Mouse (Mus musculus) forebrain, embryonic 13.5 days (tissue): Measurements from ENCODE around the gene Pdzrn4. TPM values are rescaled to one million over a fixed set of nuclear protein-coding genes. Genes with fewer than 3 reads are reported as not detected.
A peak's percentile ranks its signal among the peaks of the same experiment; 100 is the strongest.

Experiments used
- ATAC-seq: fragments of 200-750 bp; cut with Nextera tagmentation; 2 replicates; pipeline ENCODE4 v1.8.0; 2017
- H3K27ac ChIP-seq: fragments of 300-500 bp; sonication (generic); 2 replicates; pipeline ENCODE4 v1.5.1; 2015; ENCODE audit warnings: inconsistent platforms, mild to moderate bottlenecking, moderate library complexity
- H3K27me3 ChIP-seq: fragments of 300-500 bp; sonication (generic); 2 replicates; pipeline ENCODE4 v1.6.1; 2015; ENCODE audit warnings: mild to moderate bottlenecking, inconsistent platforms
- H3K36me3 ChIP-seq: fragments of 300-500 bp; sonication (generic); 2 replicates; pipeline ENCODE4 v1.6.1; 2015; ENCODE audit warnings: mild to moderate bottlenecking, inconsistent platforms; ENCODE audit not compliant: poor library complexity, severe bottlenecking
- H3K4me1 ChIP-seq: fragments of 300-500 bp; sonication (generic); 2 replicates; pipeline ENCODE4 v1.6.1; 2015; ENCODE audit warnings: inconsistent platforms
- H3K4me2 ChIP-seq: fragments of 300-500 bp; sonication (generic); 2 replicates; pipeline ENCODE4 v1.6.1; 2015; ENCODE audit warnings: inconsistent platforms, mild to moderate bottlenecking, moderate library complexity
- H3K4me3 ChIP-seq: fragments of 300-500 bp; sonication (generic); 2 replicates; pipeline ENCODE4 v1.5.1; 2015; ENCODE audit warnings: mild to moderate bottlenecking, inconsistent platforms
- H3K9ac ChIP-seq: fragments of 300-500 bp; sonication (generic); 2 replicates; pipeline ENCODE4 v1.6.1; 2015; ENCODE audit warnings: mild to moderate bottlenecking, inconsistent platforms
- H3K9me3 ChIP-seq: fragments of 300-500 bp; sonication (generic); replicated peaks from 2 replicates; pipeline ENCODE4 v1.6.1; 2016; ENCODE audit warnings: inconsistent platforms
- WGBS: fragments of 180-500 bp; shearing (Covaris S2); methylation state at CpG from one replicate; pipeline ENCODE4 v1.1.7; 2015; 5-methylcytosine and 5-hydroxymethylcytosine counted together
- polyA plus RNA-seq: library from polyadenylated mRNA; unstranded; fragments of >200 nt; fragmentation: Nextera tagmentation; extraction: Ambion mirVana; gene quantifications from 2 replicates; pipeline ENCODE4 v1.2.1, GENCODE M21; 2015

Pdzrn4 gene
- polyA plus RNA-seq, 1 experiment from 2014 or later, result 10.3 TPM

- Histone ChIP-seq H3K27ac (no peak overlapping the region), H3K27me3 (no peaks in the 10 kb centered on the region), H3K9ac (no peak overlapping the region), H3K4me1 (peaks cover 9% of the 10 kb centered on the region), H3K36me3 (no peaks in the 10 kb centered on the region), H3K4me3 (no peak overlapping the region), H3K4me2 (no peak overlapping the region), H3K9me3 (no peaks in the 10 kb centered on the region)
- ATAC-seq, result no peak
- WGBS, result 93% methylated on average over 1 of the region's 1 CpGs
These were observed 106.1 kb downstream of the Pdzrn4 start for GRCm38 (mm10) chr15:92502797-92503196.

- ATAC-seq, result no peak
- Histone ChIP-seq H3K9ac (no peak overlapping the region), H3K9me3 (no peaks in the 10 kb centered on the region), H3K4me2 (no peak overlapping the region), H3K4me3 (no peak overlapping the region), H3K27me3 (peaks cover 8% of the 10 kb centered on the region; the same call in 1 of the 2 replicates), H3K4me1 (0 out of 2 replicates have a peak, but pooled peaks cover 4% of the 10 kb centered on the region), H3K27ac (no peak overlapping the region), H3K36me3 (no peaks in the 10 kb centered on the region)
- WGBS, result 82% methylated on average over 8 of the region's 8 CpGs
These were observed 112.7 kb downstream of the Pdzrn4 start for GRCm38 (mm10) chr15:92509372-92509771.

- Histone ChIP-seq H3K27me3 (peaks cover 8% of the 10 kb centered on the region; the same call in 1 of the 2 replicates), H3K4me2 (no peak overlapping the region), H3K27ac (no peak overlapping the region), H3K4me3 (no peak overlapping the region), H3K36me3 (no peaks in the 10 kb centered on the region), H3K4me1 (peaks cover 17% of the 10 kb centered on the region), H3K9ac (no peak overlapping the region), H3K9me3 (no peaks in the 10 kb centered on the region)
- no peak for ATAC-seq
- WGBS, result 29% methylated on average over 1 of the region's 1 CpGs
These were observed 119.0 kb downstream of the Pdzrn4 start for GRCm38 (mm10) chr15:92515651-92516050.

GRCm38 (mm10) chr15:92520677-92521225 lies 124.1 kb downstream of the Pdzrn4 start:
- no peaks in the 10 kb centered on the region for H3K9me3 ChIP-seq
- H3K36me3 ChIP-seq, result no peaks in the 10 kb centered on the region
- H3K27ac ChIP-seq, result no peak overlapping the region
- ATAC-seq, result peak; percentile 53; the same call in 1 of the 2 replicates
- 45% methylated on average over 19 of the region's 19 CpGs for WGBS
- peaks cover 8% of the 10 kb centered on the region; the same call in 1 of the 2 replicates for H3K27me3 ChIP-seq
- H3K4me2 ChIP-seq, result peak overlapping the region; percentile 16; the same call in 1 of the 2 replicates
- no peak overlapping the region for H3K4me3 ChIP-seq
- H3K4me1 ChIP-seq, result peaks cover 25% of the 10 kb centered on the region
- H3K9ac ChIP-seq, result no peak overlapping the region

- H3K36me3 ChIP-seq, result no peaks in the 10 kb centered on the region
- no peak for ATAC-seq
- H3K9me3 ChIP-seq, result peaks cover under 1% of the 10 kb centered on the region; the same call in 1 of the 2 replicates
- H3K4me1 ChIP-seq, result peaks cover 25% of the 10 kb centered on the region
- peaks cover 6% of the 10 kb centered on the region; the same call in 1 of the 2 replicates for H3K27me3 ChIP-seq
- no peak overlapping the region for H3K9ac ChIP-seq
- 27% methylated on average over 7 of the region's 7 CpGs for WGBS
- peak overlapping the region; percentile 25; the same call in 1 of the 2 replicates for H3K4me2 ChIP-seq
- H3K27ac ChIP-seq, result no peak overlapping the region
- H3K4me3 ChIP-seq, result no peak overlapping the region
These were observed 125.0 kb downstream of the Pdzrn4 start for GRCm38 (mm10) chr15:92521686-92522085.

GRCm38 (mm10) chr15:92524917-92525316 lies 128.2 kb downstream of the Pdzrn4 start:
- WGBS, result 4% methylated on average over 2 of the region's 2 CpGs
- no peak overlapping the region for H3K9ac ChIP-seq
- H3K4me3 ChIP-seq, result no peak overlapping the region
- H3K4me2 ChIP-seq, result no peak overlapping the region
- H3K36me3 ChIP-seq, result no peaks in the 10 kb centered on the region
- ATAC-seq, result peak; percentile 63; the same call in 1 of the 2 replicates
- H3K27ac ChIP-seq, result no peak overlapping the region
- peaks cover 4% of the 10 kb centered on the region; the same call in 1 of the 2 replicates for H3K9me3 ChIP-seq
- H3K4me1 ChIP-seq, result peaks cover 25% of the 10 kb centered on the region
- H3K27me3 ChIP-seq, result peaks cover 3% of the 10 kb centered on the region; the same call in 1 of the 2 replicates

GRCm38 (mm10) chr15:92525416-92525815 lies 128.7 kb downstream of the Pdzrn4 start:
- 91% methylated on average over 9 of the region's 9 CpGs for WGBS
- Histone ChIP-seq H3K27me3 (peaks cover 3% of the 10 kb centered on the region; the same call in 1 of the 2 replicates), H3K4me2 (no peak overlapping the region), H3K4me3 (no peak overlapping the region), H3K4me1 (peaks cover 25% of the 10 kb centered on the region), H3K27ac (no peak overlapping the region), H3K9me3 (peaks cover 4% of the 10 kb centered on the region; the same call in 1 of the 2 replicates), H3K36me3 (no peaks in the 10 kb centered on the region), H3K9ac (no peak overlapping the region)
- no peak for ATAC-seq

GRCm38 (mm10) chr15:92526731-92527130 lies 130.1 kb downstream of the Pdzrn4 start:
- Histone ChIP-seq H3K4me1 (peaks cover 11% of the 10 kb centered on the region), H3K27ac (no peak overlapping the region), H3K9me3 (peaks cover 4% of the 10 kb centered on the region; the same call in 1 of the 2 replicates), H3K4me2 (no peak overlapping the region), H3K27me3 (peaks cover 3% of the 10 kb centered on the region; the same call in 1 of the 2 replicates), H3K9ac (no peak overlapping the region), H3K36me3 (no peaks in the 10 kb centered on the region), H3K4me3 (no peak overlapping the region)
- no peak for ATAC-seq
- 77% methylated on average over 4 of the region's 4 CpGs for WGBS

- H3K4me2 ChIP-seq, result no peak overlapping the region
- no peak for ATAC-seq
- no peak overlapping the region for H3K4me3 ChIP-seq
- peaks cover 12% of the 10 kb centered on the region for H3K4me1 ChIP-seq
- H3K9ac ChIP-seq, result no peak overlapping the region
- WGBS, result 3% methylated on average over 1 of the region's 1 CpGs
- H3K36me3 ChIP-seq, result no peaks in the 10 kb centered on the region
- no peaks in the 10 kb centered on the region for H3K27me3 ChIP-seq
- no peak overlapping the region for H3K27ac ChIP-seq
- H3K9me3 ChIP-seq, result no peaks in the 10 kb centered on the region
These were observed 146.6 kb downstream of the Pdzrn4 start for GRCm38 (mm10) chr15:92543252-92543651.

GRCm38 (mm10) chr15:92547294-92547911 lies 150.7 kb downstream of the Pdzrn4 start:
- 34% methylated on average over 9 of the region's 9 CpGs for WGBS
- peaks cover 13% of the 10 kb centered on the region for H3K4me1 ChIP-seq
- ATAC-seq, result no peak
- H3K27ac ChIP-seq, result no peak overlapping the region
- H3K36me3 ChIP-seq, result no peaks in the 10 kb centered on the region
- H3K4me2 ChIP-seq, result no peak overlapping the region
- H3K27me3 ChIP-seq, result no peaks in the 10 kb centered on the region
- H3K9me3 ChIP-seq, result no peaks in the 10 kb centered on the region
- no peak overlapping the region for H3K4me3 ChIP-seq
- H3K9ac ChIP-seq, result no peak overlapping the region

GRCm38 (mm10) chr15:92555012-92555574 lies 158.4 kb downstream of the Pdzrn4 start:
- H3K4me3 ChIP-seq, result no peak overlapping the region
- no peak overlapping the region for H3K9ac ChIP-seq
- H3K9me3 ChIP-seq, result no peaks in the 10 kb centered on the region
- H3K4me1 ChIP-seq, result no peaks in the 10 kb centered on the region
- WGBS, result 76% methylated on average over 7 of the region's 7 CpGs
- H3K27ac ChIP-seq, result no peak overlapping the region
- no peaks in the 10 kb centered on the region for H3K36me3 ChIP-seq
- H3K27me3 ChIP-seq, result no peaks in the 10 kb centered on the region
- no peak for ATAC-seq
- H3K4me2 ChIP-seq, result no peak overlapping the region

- Histone ChIP-seq H3K4me3 (no peak overlapping the region), H3K4me1 (no peaks in the 10 kb centered on the region), H3K9ac (no peak overlapping the region), H3K9me3 (no peaks in the 10 kb centered on the region), H3K27ac (no peak overlapping the region), H3K4me2 (no peak overlapping the region), H3K27me3 (no peaks in the 10 kb centered on the region), H3K36me3 (no peaks in the 10 kb centered on the region)
- WGBS, result 90% methylated on average over 3 of the region's 3 CpGs
- ATAC-seq, result no peak
These were observed 159.0 kb downstream of the Pdzrn4 start for GRCm38 (mm10) chr15:92555716-92556115.
